Mouse (Mus musculus) spleen, adult 12 weeks (tissue): ENCODE measurements around the gene Leo1.

Source experiments
- DNase-seq: peaks from one replicate; pipeline ENCODE4 v3.0.0; 2022; ENCODE audit warnings: low spot score

Gene Leo1

GRCm38 (mm10) chr9:75440796-75441666, at the start of gene Leo1:
Gene Leo1 (plus strand): TSS chr9:75441524.
- peak; percentile 74 for DNase-seq

- DNase-seq, result no peak
Measured at GRCm38 (mm10) chr9:75393251-75393650, 48.1 kb upstream of the Leo1 start.

GRCm38 (mm10) chr9:75395971-75396370, 45.4 kb upstream of the Leo1 start:
- no peak for DNase-seq

- no peak for DNase-seq
Measured at GRCm38 (mm10) chr9:75399069-75399468, 42.3 kb upstream of the Leo1 start.

- no peak for DNase-seq
Measured at GRCm38 (mm10) chr9:75400639-75401038, 40.7 kb upstream of the Leo1 start.

- DNase-seq, result no peak
Measured at GRCm38 (mm10) chr9:75401593-75402504, 39.5 kb upstream of the Leo1 start.

- DNase-seq, result no peak
Measured at GRCm38 (mm10) chr9:75403520-75403919, 37.8 kb upstream of the Leo1 start.

GRCm38 (mm10) chr9:75406121-75406520, 35.2 kb upstream of the Leo1 start:
- no peak for DNase-seq

- DNase-seq, result no peak
Measured at GRCm38 (mm10) chr9:75407803-75408202, 33.5 kb upstream of the Leo1 start.

GRCm38 (mm10) chr9:75408204-75408826, 33.0 kb upstream of the Leo1 start:
- DNase-seq, result no peak

- DNase-seq, result peak; percentile 61
Measured at GRCm38 (mm10) chr9:75409031-75409851, 32.1 kb upstream of the Leo1 start.

GRCm38 (mm10) chr9:75409852-75410378, 31.4 kb upstream of the Leo1 start, which contains the start of gene Mapk6:
Gene Mapk6 (minus strand): TSS chr9:75410005.
- DNase-seq, result peak; percentile 98

GRCm38 (mm10) chr9:75410868-75411487, 30.3 kb upstream of the Leo1 start:
- no peak for DNase-seq

- no peak for DNase-seq
Measured at GRCm38 (mm10) chr9:75411584-75411983, 29.7 kb upstream of the Leo1 start.

- no peak for DNase-seq
Measured at GRCm38 (mm10) chr9:75413206-75413605, 28.1 kb upstream of the Leo1 start.

- no peak for DNase-seq
Measured at GRCm38 (mm10) chr9:75414204-75414603, 27.1 kb upstream of the Leo1 start.

GRCm38 (mm10) chr9:75422251-75422691, 19.1 kb upstream of the Leo1 start:
- DNase-seq, result no peak

GRCm38 (mm10) chr9:75423683-75424082, 17.6 kb upstream of the Leo1 start:
- no peak for DNase-seq

- DNase-seq, result no peak
Measured at GRCm38 (mm10) chr9:75424358-75425150, 16.8 kb upstream of the Leo1 start.
